ENCODE assay signal across 20 mouse cellular contexts in the genomic region with DNA sequence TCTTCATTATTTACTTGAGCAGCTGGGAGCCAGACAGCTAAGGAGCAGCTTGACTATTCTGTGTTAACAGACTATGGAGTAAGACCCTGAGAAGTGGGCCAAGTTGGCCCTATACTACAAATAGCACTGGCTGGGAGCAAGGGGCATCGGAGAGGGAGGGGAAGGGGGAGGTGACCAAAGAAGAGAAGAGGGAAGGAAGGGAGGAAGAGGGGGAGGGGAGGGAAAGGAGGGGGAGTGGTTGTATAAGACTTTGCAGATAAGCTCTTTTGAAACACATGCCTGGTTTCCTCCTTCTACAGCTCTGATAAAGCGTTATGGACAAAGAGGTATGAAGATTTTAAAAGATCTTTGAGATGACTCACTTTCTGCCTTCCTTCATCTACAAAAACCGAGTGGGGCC. TPM values are rescaled to one million over a fixed set of nuclear protein-coding genes. Genes with fewer than 3 reads are reported as not detected.
DNase-seq lines count a peak whose midpoint lies in the region; ATAC-seq and TF ChIP-seq lines count a peak whose summit lies in the region.
"Had no signal": no experiment of that assay in that cellular context is flagged by ENCODE, and none has a peak within 500 bp of the region (broad histone marks: within the 10 kb centered on the region; RNA-seq: fewer than 3 reads in every experiment).

No protein-coding gene starts in this region.

- WGBS in cerebellum, adult 2 months, result 28% methylated on average over 3 of the region's 3 CpGs
- WGBS in lung, adult 2 months, result 6% methylated on average over 3 of the region's 3 CpGs
- 3% methylated on average over 3 of the region's 3 CpGs for WGBS in liver, embryonic 11.5 days
- WGBS in midbrain, embryonic 13.5 days, result 10% methylated on average over 3 of the region's 3 CpGs

- H3K4me1 ChIP-seq in cerebellum, adult 2 months (ENCODE audit: control insufficient read depth, insufficient read depth, low read length), result peaks cover 24% of the 10 kb centered on the region
- H3K4me1 ChIP-seq in lung, adult 2 months (ENCODE audit: control insufficient read depth, insufficient read depth, low read length), result peaks cover 8% of the 10 kb centered on the region
- H3K4me1 ChIP-seq in liver, embryonic 11.5 days (replicated peaks; ENCODE audit: control insufficient read depth, insufficient read depth, low read length), result peaks cover 2% of the 10 kb centered on the region; the same call in 1 of the 2 replicates
- H3K4me1 ChIP-seq in midbrain, embryonic 13.5 days (replicated peaks), result no peaks in the 10 kb centered on the region
- H3K4me1 ChIP-seq: midbrain, embryonic 15.5 days had no signal

- H3K4me2 ChIP-seq in liver, embryonic 11.5 days, result no peak overlapping the region
- no peak overlapping the region for H3K4me2 ChIP-seq in midbrain, embryonic 13.5 days (replicated peaks)
- H3K4me2 ChIP-seq: midbrain, embryonic 15.5 days had no signal

- ATAC-seq in liver, embryonic 11.5 days (replicated peaks; ENCODE audit: low FRiP score), result peak; percentile 20; the same call in 1 of the 2 replicates
- no peak for ATAC-seq in midbrain, embryonic 13.5 days
- ATAC-seq: activated CD4-positive, CD25-positive, alpha-beta regulatory T cell, adult 4 months; midbrain, embryonic 15.5 days; Patski had no signal

- no peak overlapping the region for H3K4me3 ChIP-seq in cerebellum, adult 2 months (replicated peaks; ENCODE audit: insufficient read depth, low read depth, low read length)
- H3K4me3 ChIP-seq in lung, adult 2 months (replicated peaks; ENCODE audit: extremely low read depth, low read depth, low read length), result no peak overlapping the region
- H3K4me3 ChIP-seq in liver, embryonic 11.5 days (ENCODE audit: low read depth, low read length), result no peak overlapping the region
- no peak overlapping the region for H3K4me3 ChIP-seq in midbrain, embryonic 13.5 days (replicated peaks)
- H3K4me3 ChIP-seq: heart, embryonic 10.5 days; midbrain, embryonic 15.5 days had no signal

- no peaks in the 10 kb centered on the region for H3K9me3 ChIP-seq in liver, embryonic 11.5 days (ENCODE audit: control insufficient read depth, low read length)
- no peaks in the 10 kb centered on the region for H3K9me3 ChIP-seq in midbrain, embryonic 13.5 days
- H3K9me3 ChIP-seq: heart, embryonic 10.5 days; midbrain, embryonic 15.5 days had no signal

- H3K27me3 ChIP-seq in cerebellum, adult 2 months (ENCODE audit: control insufficient read depth, insufficient read depth, low read length), result no peaks in the 10 kb centered on the region
- H3K27me3 ChIP-seq in liver, embryonic 11.5 days (replicated peaks; ENCODE audit: control insufficient read depth, insufficient read depth, low read length), result no peaks in the 10 kb centered on the region
- H3K27me3 ChIP-seq in midbrain, embryonic 13.5 days, result no peaks in the 10 kb centered on the region
- H3K27me3 ChIP-seq: midbrain, embryonic 15.5 days had no signal

- H3K27ac ChIP-seq in cerebellum, adult 2 months (ENCODE audit: insufficient read depth, low read length), result peak overlapping the region; percentile 46; the same call in 1 of the 2 replicates
- H3K27ac ChIP-seq in liver, embryonic 11.5 days (ENCODE audit: low read depth, low read length), result no peak overlapping the region
- H3K27ac ChIP-seq in midbrain, embryonic 13.5 days, result no peak overlapping the region
- H3K27ac ChIP-seq: heart, embryonic 10.5 days; midbrain, embryonic 15.5 days; stomach, postnatal 0 days had no signal

- no peak for TF ChIP-seq CTCF in cerebellum, adult 2 months (IDR thresholded peaks at IDR 0.05; ENCODE audit: borderline replicate concordance, insufficient read depth, low read depth, low read length)
- no peak for TF ChIP-seq CTCF in lung, adult 2 months (IDR thresholded peaks at IDR 0.05; ENCODE audit: insufficient read depth, low read length)

- no peaks in the 10 kb centered on the region for H3K36me3 ChIP-seq in liver, embryonic 11.5 days (ENCODE audit: control insufficient read depth, insufficient read depth, low read length)
- H3K36me3 ChIP-seq in midbrain, embryonic 13.5 days, result no peaks in the 10 kb centered on the region
- H3K36me3 ChIP-seq: heart, embryonic 10.5 days; midbrain, embryonic 15.5 days had no signal

- no peak overlapping the region for H3K9ac ChIP-seq in liver, embryonic 11.5 days (ENCODE audit: low read depth, low read length)
- no peak overlapping the region for H3K9ac ChIP-seq in midbrain, embryonic 13.5 days (replicated peaks)
- H3K9ac ChIP-seq: midbrain, embryonic 15.5 days had no signal

- DNase-seq in cerebellum, adult 2 months, result peak in 1 of 2 experiments; percentile 11
- no peak for DNase-seq in cerebellum, adult 9-10 months
- DNase-seq in lung, postnatal 25 days (ENCODE audit: low spot score), result peak; percentile 12
- no peak for DNase-seq in lung, adult 2 months
- no peak for DNase-seq in liver, embryonic 11.5 days (ENCODE audit: low spot score)
- no peak for DNase-seq in gastrocnemius, adult 8-10 months (ENCODE audit: low spot score in 2 of 2)
- DNase-seq in spleen, postnatal 14 days (ENCODE audit: low spot score in 2 of 2), result no peak
- DNase-seq: adrenal gland, postnatal 14 days; cerebellum, adult 8-10 months; gastrocnemius, postnatal 36 days; heart, postnatal 4 days; kidney, adult 18-20 months; kidney, postnatal 25 days; layer of hippocampus, adult 9-11 months had no signal

- TF ChIP-seq POLR2A in cerebellum, adult 2 months (IDR thresholded peaks at IDR 0.05; ENCODE audit: borderline replicate concordance, insufficient read depth, low read length), result no peak
- no peak for TF ChIP-seq POLR2A in lung, adult 2 months (IDR thresholded peaks at IDR 0.05; ENCODE audit: borderline replicate concordance, extremely low read depth, low read depth, low read length)

RNA-seq across cellular contexts. Expression of a gene that starts 36.0 kb away (rescaled TPM):
- polyA plus RNA-seq in cerebellum, adult 2 months (2012; rRNA removed), result 295 and 355 TPM in 2 replicates
- polyA plus RNA-seq in lung, adult 2 months (2012; rRNA removed), result 40.2 and 52.0 TPM in 2 replicates
- polyA plus RNA-seq in liver, embryonic 11.5 days (2014; fragmentation: Nextera tagmentation; extraction: Ambion mirVana), result 5.0 and 5.7 TPM in 2 replicates
- 10 to 100 TPM; 46.7 to 73.1 (median 66.3) TPM for total RNA-seq in gastrocnemius, adult 8-10 months (2022)
- polyA plus RNA-seq in midbrain, embryonic 13.5 days (2015; fragmentation: Nextera tagmentation; extraction: Ambion mirVana), result 7.3 and 7.5 TPM in 2 replicates
